ENCODE assay signal across 8 mouse cellular contexts in the genomic region with DNA sequence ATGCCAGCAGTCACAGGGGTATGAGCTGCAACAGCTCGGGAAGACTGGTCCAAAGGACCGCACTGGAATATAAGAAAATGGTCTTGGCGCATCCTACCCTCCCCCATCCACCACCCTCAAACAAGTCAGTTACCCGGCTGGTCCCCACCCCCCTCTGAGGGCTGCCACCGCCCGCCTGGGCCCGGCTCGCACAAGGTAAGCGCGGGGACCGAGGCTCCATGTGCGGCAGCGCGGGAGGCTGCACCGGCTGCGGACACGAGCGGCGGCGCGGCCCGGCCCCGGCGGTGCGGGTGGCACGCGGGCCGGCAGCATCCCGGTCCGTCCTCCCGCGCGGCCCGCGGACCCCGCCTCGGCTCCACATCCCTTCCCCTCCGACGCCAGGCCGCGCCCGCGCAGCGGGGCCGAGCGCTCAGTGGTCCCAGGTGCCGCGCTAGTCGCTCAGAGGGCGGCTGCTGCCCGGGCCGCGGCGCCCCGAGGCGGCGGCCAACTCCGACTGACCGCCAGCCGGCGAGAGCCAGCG. TPM values are rescaled to one million over a fixed set of nuclear protein-coding genes. Genes with fewer than 3 reads are reported as not detected.
DNase-seq lines count a peak whose midpoint lies in the region; ATAC-seq and TF ChIP-seq lines count a peak whose summit lies in the region.

No protein-coding gene starts in this region.

- H3K4me3 ChIP-seq in ES-E14 (ENCODE audit: insufficient read depth in 1 of 2, low read depth in 1 of 2, low read length in 2 of 2, poor library complexity in 1 of 2, severe bottlenecking in 1 of 2), result peak overlapping the region; percentile 87 to 89
- H3K4me3 ChIP-seq in lung, embryonic 14.5 days (ENCODE audit: low read depth, low read length), result peak overlapping the region; percentile 88

- peaks cover 2 to 3% of the 10 kb centered on the region in 2 experiments; a peak in 3 of 4 replicates for H3K4me1 ChIP-seq in ES-E14 (ENCODE audit: control insufficient read depth in 2 of 2, insufficient read depth in 2 of 2, low read length in 2 of 2, poor library complexity in 1 of 2)
- H3K4me1 ChIP-seq in lung, embryonic 14.5 days (ENCODE audit: insufficient read depth), result no peaks in the 10 kb centered on the region

- H3K9me3 ChIP-seq in ES-E14 (ENCODE audit: control insufficient read depth, insufficient read depth, low read depth, low read length), result no peaks in the 10 kb centered on the region
- no peaks in the 10 kb centered on the region for H3K9me3 ChIP-seq in lung, embryonic 14.5 days (ENCODE audit: low read depth, low read length)

- ATAC-seq in lung, embryonic 14.5 days (ENCODE audit: insufficient read depth), result peak; percentile 75

- H3K27me3 ChIP-seq in lung, embryonic 14.5 days (ENCODE audit: insufficient read depth, low read length), result no peaks in the 10 kb centered on the region

- peak overlapping the region; percentile 48 for H3K27ac ChIP-seq in ES-E14 (ENCODE audit: insufficient read depth, low read depth, low read length, poor library complexity, severe bottlenecking)
- peak overlapping the region; percentile 94 for H3K27ac ChIP-seq in lung, embryonic 14.5 days (ENCODE audit: low read depth)

- H3K4me2 ChIP-seq in lung, embryonic 14.5 days, result peak overlapping the region; percentile 74

- TF ChIP-seq CTCF in lung, embryonic 14.5 days (IDR thresholded peaks at IDR 0.05; ENCODE audit: low read depth), result no peak

- DNase-seq in 416B (ENCODE audit: low read depth) (peak; percentile 66), ES-E14 (ENCODE audit: low read depth, low spot score) (peak; percentile 22)
- peak; percentile 59 for DNase-seq in embryo, embryonic 10.5 days (ENCODE audit: low spot score)
- peak; percentile 55 to 69 for DNase-seq in gastrocnemius, postnatal 4 days (ENCODE audit: low spot score in 2 of 2)
- DNase-seq in kidney, postnatal 10 days, result peak; percentile 72
- peak; percentile 73 for DNase-seq in lung, embryonic 14.5 days
- peak; percentile 72 to 78 for DNase-seq in right cerebral cortex, postnatal 10 days (ENCODE audit: low spot score in 2 of 2)
- DNase-seq in Muller cell, postnatal 12 days (ENCODE audit: inconsistent ontology term), result no peak

- H3K9ac ChIP-seq in ES-E14 (ENCODE audit: insufficient read depth, low read depth, low read length, poor library complexity, severe bottlenecking), result peak overlapping the region; percentile 85
- H3K9ac ChIP-seq in lung, embryonic 14.5 days, result peak overlapping the region; percentile 73

- in situ Hi-C loops in ES-E14 (cut with MboI; ENCODE audit: low sequenced_read_pairs in 2 of 2, unreplicated experiment in 2 of 2), result no loop called here

- H3K36me3 ChIP-seq in ES-E14 (ENCODE audit: control insufficient read depth, insufficient read depth, low read length, poor library complexity, severe bottlenecking), result no peaks in the 10 kb centered on the region
- no peaks in the 10 kb centered on the region for H3K36me3 ChIP-seq in lung, embryonic 14.5 days (ENCODE audit: insufficient read depth)

- under 1% methylated on average over 53 of the region's 62 CpGs for WGBS in lung, embryonic 14.5 days

TF ChIP-seq in ES-E14, 5 proteins besides CTCF, POLR2A, EP300 and RAD21:
- TF ChIP-seq CHD2 (IDR thresholded peaks at IDR 0.05; ENCODE audit: low read depth, low read length), result no peak
- no peak for TF ChIP-seq HCFC1 (IDR thresholded peaks at IDR 0.05; ENCODE audit: borderline replicate concordance, insufficient read depth, low read length)
- TF ChIP-seq MAFK (IDR thresholded peaks at IDR 0.05; ENCODE audit: insufficient read depth, low read depth, low read length), result no peak
- TF ChIP-seq ZNF384 (IDR thresholded peaks at IDR 0.05; ENCODE audit: low read depth, low read length), result no peak

RNA-seq across cellular contexts. Expression of a gene that starts 0.5 kb away (rescaled TPM):
- total RNA-seq in ES-E14 (2012; rRNA removed), result 38.0 and 51.7 TPM in 2 replicates
- total RNA-seq in gastrocnemius, postnatal 4 days (2021), result 10 to 100 TPM; 73.7 to 78.7 TPM
- 59.0 and 62.3 TPM in 2 replicates for polyA plus RNA-seq in lung, embryonic 14.5 days (2014; fragmentation: Nextera tagmentation; extraction: Ambion mirVana)
